Mouse (Mus musculus): ENCODE measurements around the gene Hivep3. TPM values are rescaled to one million over a fixed set of nuclear protein-coding genes. Genes with fewer than 3 reads are reported as not detected.

Gene Hivep3
- total and polyA plus RNA-seq, 2 experiments = 0.95 to 1.5 TPM

DNA sequence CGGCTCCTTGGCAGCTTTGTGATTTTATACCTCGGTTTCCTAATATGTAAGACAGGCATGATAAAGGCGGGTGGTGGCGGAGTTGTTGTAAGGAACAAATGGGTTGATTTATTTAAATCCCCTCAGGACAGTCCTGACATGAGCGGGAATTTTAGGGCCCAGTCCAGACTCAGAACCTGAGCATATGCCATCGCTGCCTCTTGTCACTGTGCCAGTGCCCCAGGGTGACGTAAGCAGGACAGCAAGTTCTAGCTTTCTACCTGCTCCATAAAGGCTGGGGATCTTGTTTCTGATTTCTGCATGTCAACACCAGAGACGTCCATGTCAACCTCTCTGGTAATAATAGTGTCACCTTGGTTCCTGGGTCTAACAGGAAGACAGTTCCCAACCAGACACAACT, 356.0 kb downstream of the Hivep3 start:
- DNase-seq (ENCODE audit: extremely low read depth, low read depth, low spot score) = no peak
- 93% methylated on average over 8 of the region's 8 CpGs for WGBS
- TF ChIP-seq POLR2A (IDR thresholded peaks at IDR 0.05; ENCODE audit: extremely low read depth, insufficient read depth, low read length) = no peak
- TF ChIP-seq CTCF (IDR thresholded peaks at IDR 0.05; ENCODE audit: low read depth, low read length) = no peak

DNA sequence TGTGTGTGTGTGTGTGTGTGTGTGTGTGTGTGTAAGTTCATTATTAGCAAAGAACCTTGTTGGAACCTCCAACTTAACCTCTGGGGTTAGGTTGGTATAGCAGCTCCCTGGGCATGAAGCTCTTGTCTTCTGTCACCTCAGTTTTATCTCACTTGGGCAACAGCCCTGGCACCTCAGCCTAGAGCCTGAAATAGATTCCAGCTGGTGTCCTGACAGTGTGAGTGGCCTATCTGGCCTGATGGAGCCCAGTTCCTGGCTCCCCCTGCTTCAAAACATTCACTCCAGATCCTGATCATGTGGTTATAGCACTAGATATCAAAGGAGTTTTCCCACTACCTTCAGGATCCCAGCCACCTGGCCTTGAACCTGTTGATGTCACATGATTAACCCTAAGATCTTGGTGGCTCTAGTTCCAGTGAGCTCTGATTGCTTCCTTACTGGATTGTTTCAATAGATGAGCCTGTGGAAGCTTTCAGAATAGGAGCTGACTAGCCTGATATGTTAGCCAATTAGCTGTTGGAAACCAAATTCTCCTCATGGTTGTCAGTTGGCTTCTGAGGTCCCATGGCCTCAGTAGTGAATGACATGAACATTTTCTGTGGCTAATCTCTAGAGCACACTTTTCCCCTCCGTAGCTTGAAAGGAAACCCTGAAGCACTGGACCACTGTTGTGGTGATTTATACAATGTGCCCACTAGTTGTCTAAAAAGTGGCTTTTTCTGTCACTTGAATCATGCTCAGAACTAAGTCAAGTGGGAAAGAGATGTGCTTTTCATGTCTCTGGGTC, 358.6 kb downstream of the Hivep3 start:
- Histone ChIP-seq H3K36me3 (ENCODE audit: control insufficient read depth, insufficient read depth, low read length) (no peaks in the 10 kb centered on the region), H3K4me3 (ENCODE audit: insufficient read depth, low read depth, low read length) (no peak overlapping the region), H3K27ac (replicated peaks; ENCODE audit: insufficient read depth, low read depth, low read length) (no peak overlapping the region), H3K27me3 (ENCODE audit: control insufficient read depth, insufficient read depth, low read length) (no peaks in the 10 kb centered on the region), H3K9ac (ENCODE audit: low read depth, low read length) (no peak overlapping the region), H3K4me1 (ENCODE audit: control insufficient read depth, insufficient read depth, low read length) (no peaks in the 10 kb centered on the region), H3K79me2 (ENCODE audit: control insufficient read depth, insufficient read depth, low read length) (no peaks in the 10 kb centered on the region)
- WGBS = 100% methylated on average over 1 of the region's 1 CpGs
- no peak for TF ChIP-seq POLR2A (IDR thresholded peaks at IDR 0.05; ENCODE audit: extremely low read depth, insufficient read depth, low read length)
- DNase-seq (ENCODE audit: extremely low read depth, low read depth, low spot score) = peak; percentile 40

More for the DNA sequence above, 356.0 kb downstream of the Hivep3 start:
- Histone ChIP-seq H3K4me3 (ENCODE audit: insufficient read depth, low read depth, low read length) (no peak overlapping the region), H3K27me3 (ENCODE audit: control insufficient read depth, insufficient read depth, low read length) (no peaks in the 10 kb centered on the region), H3K9ac (ENCODE audit: low read depth, low read length) (no peak overlapping the region), H3K27ac (replicated peaks; ENCODE audit: insufficient read depth, low read depth, low read length) (no peak overlapping the region), H3K36me3 (ENCODE audit: control insufficient read depth, insufficient read depth, low read length) (no peaks in the 10 kb centered on the region), H3K79me2 (ENCODE audit: control insufficient read depth, insufficient read depth, low read length) (no peaks in the 10 kb centered on the region), H3K4me1 (ENCODE audit: control insufficient read depth, insufficient read depth, low read length) (no peaks in the 10 kb centered on the region)

DNA sequence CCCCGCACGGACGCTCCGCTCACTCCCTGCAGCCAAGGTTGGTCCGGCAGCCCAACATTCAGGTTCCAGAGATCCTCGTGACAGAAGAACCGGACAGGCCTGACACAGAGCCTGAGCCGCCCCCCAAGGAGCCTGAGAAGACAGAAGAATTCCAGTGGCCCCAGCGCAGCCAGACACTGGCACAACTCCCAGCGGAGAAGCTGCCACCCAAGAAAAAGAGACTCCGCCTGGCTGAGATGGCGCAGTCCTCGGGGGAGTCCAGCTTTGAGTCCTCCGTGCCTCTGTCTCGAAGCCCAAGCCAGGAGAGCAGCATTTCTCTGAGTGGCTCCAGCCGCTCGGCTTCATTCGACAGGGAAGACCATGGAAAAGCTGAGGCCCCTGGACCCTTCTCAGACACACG, 363.4 kb downstream of the Hivep3 start:
- Histone ChIP-seq H3K4me1 (ENCODE audit: control insufficient read depth, insufficient read depth, low read length) (peaks cover 3% of the 10 kb centered on the region), H3K36me3 (ENCODE audit: control insufficient read depth, insufficient read depth, low read length) (no peaks in the 10 kb centered on the region), H3K27ac (replicated peaks; ENCODE audit: insufficient read depth, low read depth, low read length) (no peak overlapping the region), H3K79me2 (ENCODE audit: control insufficient read depth, insufficient read depth, low read length) (no peaks in the 10 kb centered on the region), H3K9ac (ENCODE audit: low read depth, low read length) (no peak overlapping the region), H3K4me3 (ENCODE audit: insufficient read depth, low read depth, low read length) (no peak overlapping the region), H3K27me3 (ENCODE audit: control insufficient read depth, insufficient read depth, low read length) (no peaks in the 10 kb centered on the region)
- TF ChIP-seq POLR2A (IDR thresholded peaks at IDR 0.05; ENCODE audit: extremely low read depth, insufficient read depth, low read length) = no peak
- TF ChIP-seq CTCF (IDR thresholded peaks at IDR 0.05; ENCODE audit: low read depth, low read length) = no peak
- WGBS = 95% methylated on average over 19 of the region's 19 CpGs
- no peak for DNase-seq (ENCODE audit: extremely low read depth, low read depth, low spot score)

DNA sequence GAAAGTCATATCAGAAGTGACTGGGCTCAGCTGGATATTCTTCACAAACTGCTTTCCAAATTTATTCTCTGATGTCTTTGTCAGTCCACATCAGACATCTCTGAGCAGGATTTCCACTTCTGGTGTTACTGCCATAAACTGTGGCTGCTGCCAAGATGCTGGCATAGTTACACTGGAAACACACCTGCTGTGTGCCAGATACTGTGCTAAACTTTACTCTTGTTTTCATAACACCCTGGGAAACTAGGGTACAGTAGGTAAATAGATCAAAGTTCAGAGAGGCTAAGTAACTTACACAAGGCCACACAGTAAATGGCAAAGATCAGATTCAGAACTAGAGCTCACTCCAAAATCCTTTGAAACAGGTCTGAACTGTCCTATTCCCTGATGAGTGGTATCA, 367.6 kb downstream of the Hivep3 start:
- Histone ChIP-seq H3K27me3 (ENCODE audit: control insufficient read depth, insufficient read depth, low read length) (no peaks in the 10 kb centered on the region), H3K36me3 (ENCODE audit: control insufficient read depth, insufficient read depth, low read length) (no peaks in the 10 kb centered on the region), H3K27ac (replicated peaks; ENCODE audit: insufficient read depth, low read depth, low read length) (no peak overlapping the region), H3K9ac (ENCODE audit: low read depth, low read length) (no peak overlapping the region), H3K79me2 (ENCODE audit: control insufficient read depth, insufficient read depth, low read length) (no peaks in the 10 kb centered on the region), H3K4me3 (ENCODE audit: insufficient read depth, low read depth, low read length) (no peak overlapping the region), H3K4me1 (ENCODE audit: control insufficient read depth, insufficient read depth, low read length) (peaks cover 5% of the 10 kb centered on the region)
- TF ChIP-seq CTCF (IDR thresholded peaks at IDR 0.05; ENCODE audit: low read depth, low read length) = no peak
- TF ChIP-seq POLR2A (IDR thresholded peaks at IDR 0.05; ENCODE audit: extremely low read depth, insufficient read depth, low read length) = no peak
- DNase-seq (ENCODE audit: extremely low read depth, low read depth, low spot score) = peak; percentile 98

DNA sequence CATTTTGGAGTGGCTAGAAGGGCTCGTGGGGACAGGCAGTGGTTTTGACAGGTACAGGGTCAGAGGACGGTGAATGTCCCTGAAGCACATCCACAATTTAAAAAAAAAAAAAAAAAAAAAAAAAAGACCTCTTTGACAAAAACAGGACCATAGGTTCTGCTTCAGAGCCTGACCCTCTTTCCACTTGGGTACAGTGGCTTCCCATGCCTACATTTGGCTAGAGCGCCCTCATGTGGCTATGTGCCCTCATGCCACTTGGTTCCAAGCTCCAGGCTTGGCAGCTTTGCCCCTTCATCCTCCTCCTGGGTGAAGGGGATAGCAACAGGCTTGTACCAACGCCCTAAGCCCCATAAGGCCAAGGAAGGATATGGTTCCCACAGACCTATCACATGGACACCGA, 371.0 kb downstream of the Hivep3 start:
- H3K4me1 ChIP-seq (ENCODE audit: control insufficient read depth, insufficient read depth, low read length) = peaks cover 5% of the 10 kb centered on the region
- TF ChIP-seq POLR2A (IDR thresholded peaks at IDR 0.05; ENCODE audit: extremely low read depth, insufficient read depth, low read length) = no peak
- peak; percentile 96 for TF ChIP-seq CTCF (IDR thresholded peaks at IDR 0.05; ENCODE audit: low read depth, low read length)
- no peak overlapping the region for H3K27ac ChIP-seq (replicated peaks; ENCODE audit: insufficient read depth, low read depth, low read length)
- WGBS = 44% methylated on average over 5 of the region's 5 CpGs
- no peaks in the 10 kb centered on the region for H3K36me3 ChIP-seq (ENCODE audit: control insufficient read depth, insufficient read depth, low read length)
- peak; percentile 27 for DNase-seq (ENCODE audit: extremely low read depth, low read depth, low spot score)
- no peaks in the 10 kb centered on the region for H3K27me3 ChIP-seq (ENCODE audit: control insufficient read depth, insufficient read depth, low read length)
- H3K4me3 ChIP-seq (ENCODE audit: insufficient read depth, low read depth, low read length) = no peak overlapping the region
- H3K79me2 ChIP-seq (ENCODE audit: control insufficient read depth, insufficient read depth, low read length) = no peaks in the 10 kb centered on the region
- no peak overlapping the region for H3K9ac ChIP-seq (ENCODE audit: low read depth, low read length)

DNA sequence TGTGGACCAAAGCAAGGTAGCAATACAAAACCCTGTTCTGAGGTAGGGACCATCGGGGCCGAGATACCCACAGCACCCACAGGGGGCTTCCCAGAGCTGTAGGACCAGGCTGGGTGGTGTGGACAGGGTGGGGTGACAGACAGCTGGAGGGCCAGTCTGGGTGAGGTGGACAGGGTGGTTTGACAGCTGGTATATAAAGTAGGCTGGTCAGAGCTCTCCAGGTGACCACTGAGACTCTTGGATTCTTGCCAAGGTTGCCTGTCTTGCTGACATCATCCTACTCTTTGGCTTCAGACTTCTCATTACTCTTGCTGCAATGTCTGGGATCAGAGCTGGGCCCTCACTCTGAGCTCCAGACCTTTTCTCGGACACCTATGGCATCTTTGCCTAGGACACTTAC, 372.8 kb downstream of the Hivep3 start:
- 91% methylated on average over 3 of the region's 3 CpGs for WGBS
- Histone ChIP-seq H3K4me3 (ENCODE audit: insufficient read depth, low read depth, low read length) (no peak overlapping the region), H3K27ac (replicated peaks; ENCODE audit: insufficient read depth, low read depth, low read length) (no peak overlapping the region), H3K27me3 (ENCODE audit: control insufficient read depth, insufficient read depth, low read length) (no peaks in the 10 kb centered on the region), H3K36me3 (ENCODE audit: control insufficient read depth, insufficient read depth, low read length) (no peaks in the 10 kb centered on the region), H3K79me2 (ENCODE audit: control insufficient read depth, insufficient read depth, low read length) (no peaks in the 10 kb centered on the region), H3K9ac (ENCODE audit: low read depth, low read length) (no peak overlapping the region), H3K4me1 (ENCODE audit: control insufficient read depth, insufficient read depth, low read length) (peaks cover 5% of the 10 kb centered on the region)
- TF ChIP-seq POLR2A (IDR thresholded peaks at IDR 0.05; ENCODE audit: extremely low read depth, insufficient read depth, low read length) (no peak), CTCF (IDR thresholded peaks at IDR 0.05; ENCODE audit: low read depth, low read length) (no peak)
- DNase-seq (ENCODE audit: extremely low read depth, low read depth, low spot score) = no peak
